In genomic region chr13:78809656-78810055, GRCm38 (mm10) we compare ENCODE assay signal across 12 mouse cellular contexts.
A peak's percentile ranks its signal among the peaks of the same experiment; 100 is the strongest.
DNase-seq lines count a peak whose midpoint lies in the region; ATAC-seq and TF ChIP-seq lines count a peak whose summit lies in the region.
"Had no signal": no experiment of that assay in that cellular context is flagged by ENCODE, and none has a peak within 500 bp of the region (broad histone marks: within the 10 kb centered on the region; RNA-seq: fewer than 3 reads in every experiment).

No protein-coding gene starts in this region.

- no peak overlapping the region for H3K9ac ChIP-seq in embryonic facial prominence, embryonic 14.5 days (ENCODE audit: low read depth, low read length)
- no peak overlapping the region for H3K9ac ChIP-seq in limb, embryonic 14.5 days (ENCODE audit: low read depth, low read length, severe bottlenecking)
- no peak overlapping the region for H3K9ac ChIP-seq in embryonic facial prominence, embryonic 15.5 days
- H3K9ac ChIP-seq: liver, embryonic 13.5 days; neural tube, embryonic 13.5 days had no signal

- H3K9me3 ChIP-seq in embryonic facial prominence, embryonic 14.5 days (ENCODE audit: control insufficient read depth, low read length), result no peaks in the 10 kb centered on the region
- no peaks in the 10 kb centered on the region for H3K9me3 ChIP-seq in embryonic facial prominence, embryonic 10.5 days
- H3K9me3 ChIP-seq in limb, embryonic 14.5 days (ENCODE audit: control insufficient read depth, low read length), result no peaks in the 10 kb centered on the region
- H3K9me3 ChIP-seq in limb, embryonic 10.5 days (replicated peaks), result no peaks in the 10 kb centered on the region
- no peaks in the 10 kb centered on the region for H3K9me3 ChIP-seq in embryonic facial prominence, embryonic 15.5 days (replicated peaks)
- H3K9me3 ChIP-seq: liver, embryonic 13.5 days; neural tube, embryonic 13.5 days had no signal

- no peaks in the 10 kb centered on the region for H3K27me3 ChIP-seq in embryonic facial prominence, embryonic 14.5 days (replicated peaks; ENCODE audit: control insufficient read depth, insufficient read depth, low read length)
- no peaks in the 10 kb centered on the region for H3K27me3 ChIP-seq in embryonic facial prominence, embryonic 10.5 days (replicated peaks; ENCODE audit: low read depth, poor library complexity, severe bottlenecking)
- H3K27me3 ChIP-seq in limb, embryonic 14.5 days (ENCODE audit: control insufficient read depth, insufficient read depth, low read length), result no peaks in the 10 kb centered on the region
- no peaks in the 10 kb centered on the region for H3K27me3 ChIP-seq in limb, embryonic 10.5 days (ENCODE audit: low read depth, poor library complexity, severe bottlenecking)
- H3K27me3 ChIP-seq in embryonic facial prominence, embryonic 15.5 days, result no peaks in the 10 kb centered on the region
- H3K27me3 ChIP-seq: liver, embryonic 13.5 days; neural tube, embryonic 13.5 days had no signal

- peak; percentile 44; the same call in 1 of the 2 replicates for ATAC-seq in embryonic facial prominence, embryonic 14.5 days (ENCODE audit: low read depth)
- no peak for ATAC-seq in limb, embryonic 14.5 days (ENCODE audit: low FRiP score, low read depth)
- ATAC-seq in embryonic facial prominence, embryonic 15.5 days (ENCODE audit: insufficient number of reproducible peaks, low FRiP score, low TSS enrichment, low read depth), result peak; percentile 67; the same call in 1 of the 2 replicates

- WGBS in embryonic facial prominence, embryonic 14.5 days, result 28% methylated on average over 2 of the region's 2 CpGs
- WGBS in embryonic facial prominence, embryonic 10.5 days, result 75% methylated on average over 2 of the region's 2 CpGs
- 64% methylated on average over 2 of the region's 2 CpGs for WGBS in limb, embryonic 14.5 days
- WGBS in limb, embryonic 10.5 days, result 75% methylated on average over 2 of the region's 2 CpGs
- 35% methylated on average over 2 of the region's 2 CpGs for whole genome bisulfite sequencing in embryonic facial prominence, embryonic 15.5 days

- no peak overlapping the region for H3K4me3 ChIP-seq in embryonic facial prominence, embryonic 14.5 days (ENCODE audit: low read depth, low read length)
- no peak overlapping the region for H3K4me3 ChIP-seq in embryonic facial prominence, embryonic 10.5 days
- H3K4me3 ChIP-seq in limb, embryonic 14.5 days (replicated peaks; ENCODE audit: low read length), result no peak overlapping the region
- no peak overlapping the region for H3K4me3 ChIP-seq in limb, embryonic 10.5 days
- H3K4me3 ChIP-seq in embryonic facial prominence, embryonic 15.5 days (replicated peaks), result no peak overlapping the region
- H3K4me3 ChIP-seq: liver, embryonic 13.5 days; neural tube, embryonic 13.5 days had no signal

- DNase-seq in embryonic facial prominence, embryonic 14.5 days (ENCODE audit: low spot score), result peak; percentile 70
- no peak for DNase-seq in embryonic facial prominence, embryonic 10.5 days (ENCODE audit: low spot score)
- DNase-seq in limb, embryonic 14.5 days (ENCODE audit: low spot score), result peak; percentile 10
- no peak for DNase-seq in limb, embryonic 10.5 days (ENCODE audit: low spot score)
- peak; percentile 70 for DNase-seq in retina, postnatal 1 day
- no peak for DNase-seq in right cerebral cortex, postnatal 4 days
- no peak for DNase-seq in B cell, adult 2 months
- DNase-seq: kidney, postnatal 14 days; liver, embryonic 13.5 days; thymus, adult 2 months had no signal

- no peaks in the 10 kb centered on the region for H3K36me3 ChIP-seq in embryonic facial prominence, embryonic 14.5 days (ENCODE audit: control insufficient read depth, insufficient read depth, low read length)
- no peaks in the 10 kb centered on the region for H3K36me3 ChIP-seq in embryonic facial prominence, embryonic 10.5 days (replicated peaks)
- no peaks in the 10 kb centered on the region for H3K36me3 ChIP-seq in limb, embryonic 14.5 days (ENCODE audit: control insufficient read depth, insufficient read depth, low read length)
- no peaks in the 10 kb centered on the region for H3K36me3 ChIP-seq in limb, embryonic 10.5 days
- H3K36me3 ChIP-seq in embryonic facial prominence, embryonic 15.5 days, result no peaks in the 10 kb centered on the region
- H3K36me3 ChIP-seq: liver, embryonic 13.5 days; neural tube, embryonic 13.5 days had no signal

- H3K4me2 ChIP-seq in embryonic facial prominence, embryonic 14.5 days (ENCODE audit: low read depth, low read length), result no peak overlapping the region
- H3K4me2 ChIP-seq in limb, embryonic 14.5 days (replicated peaks; ENCODE audit: low read depth, low read length, severe bottlenecking), result no peak overlapping the region
- H3K4me2 ChIP-seq in embryonic facial prominence, embryonic 15.5 days (replicated peaks), result no peak overlapping the region
- H3K4me2 ChIP-seq: liver, embryonic 13.5 days; neural tube, embryonic 13.5 days had no signal

- no peak for TF ChIP-seq POLR2A in limb, embryonic 14.5 days (IDR thresholded peaks at IDR 0.05; ENCODE audit: borderline replicate concordance, extremely low read depth, insufficient read depth, insufficient read length)

- H3K27ac ChIP-seq in embryonic facial prominence, embryonic 14.5 days (replicated peaks; ENCODE audit: low read depth, low read length), result no peak overlapping the region
- H3K27ac ChIP-seq in embryonic facial prominence, embryonic 10.5 days (replicated peaks), result no peak overlapping the region
- no peak overlapping the region for H3K27ac ChIP-seq in limb, embryonic 14.5 days (replicated peaks; ENCODE audit: low read depth, low read length)
- H3K27ac ChIP-seq in limb, embryonic 10.5 days, result no peak overlapping the region
- H3K27ac ChIP-seq in embryonic facial prominence, embryonic 15.5 days (replicated peaks), result no peak overlapping the region
- H3K27ac ChIP-seq: liver, embryonic 13.5 days; neural tube, embryonic 13.5 days had no signal

- 0 out of 2 replicates have a peak, but pooled peaks cover 2% of the 10 kb centered on the region for H3K4me1 ChIP-seq in embryonic facial prominence, embryonic 14.5 days (ENCODE audit: control insufficient read depth, insufficient read depth, low read length)
- H3K4me1 ChIP-seq in embryonic facial prominence, embryonic 10.5 days, result no peaks in the 10 kb centered on the region
- H3K4me1 ChIP-seq in limb, embryonic 14.5 days (ENCODE audit: control insufficient read depth, insufficient read depth, low read length), result no peaks in the 10 kb centered on the region
- no peaks in the 10 kb centered on the region for H3K4me1 ChIP-seq in limb, embryonic 10.5 days
- no peaks in the 10 kb centered on the region for H3K4me1 ChIP-seq in embryonic facial prominence, embryonic 15.5 days
- H3K4me1 ChIP-seq: liver, embryonic 13.5 days had no signal

Comparison
In these comparisons a context has a peak if more than half of its experiments do, and no peak if none do; other contexts are left out.
1. DNase-seq: peak in embryonic facial prominence, embryonic 14.5 days (single experiment), limb, embryonic 14.5 days (single experiment) and retina, postnatal 1 day (single experiment); none in embryonic facial prominence, embryonic 10.5 days (single experiment), limb, embryonic 10.5 days (single experiment), right cerebral cortex, postnatal 4 days (single experiment) and B cell, adult 2 months (0 of 2).